Comparison of ENCODE assay signal across 10 mouse cellular contexts in the genomic region with DNA sequence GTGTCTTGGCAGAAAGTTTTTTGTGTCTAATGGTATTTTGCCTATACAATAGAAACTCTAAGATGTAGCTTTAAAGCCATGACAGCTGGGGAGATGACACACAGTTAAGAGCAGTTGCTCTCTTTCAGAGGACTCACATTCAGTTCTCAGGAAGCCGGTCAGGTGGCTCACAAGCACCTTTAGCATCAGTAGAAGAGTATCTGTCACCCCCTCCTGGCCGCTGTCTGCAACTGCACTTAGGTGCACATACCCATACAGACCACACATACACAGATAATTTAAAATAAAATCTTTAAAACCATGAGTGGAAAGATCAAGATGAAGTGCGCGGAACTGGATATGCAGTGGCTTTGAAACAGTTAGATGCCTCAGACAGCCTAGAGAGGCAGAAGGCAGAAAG.
A peak's percentile ranks its signal among the peaks of the same experiment; 100 is the strongest.
DNase-seq lines count a peak whose midpoint lies in the region; ATAC-seq and TF ChIP-seq lines count a peak whose summit lies in the region.
"Had no signal": no experiment of that assay in that cellular context is flagged by ENCODE, and none has a peak within 500 bp of the region (broad histone marks: within the 10 kb centered on the region; RNA-seq: fewer than 3 reads in every experiment).

No protein-coding gene starts in this region.

- peak; percentile 23; the same call in 1 of the 2 replicates for TF ChIP-seq CTCF in gastrocnemius, adult 2 months (IDR thresholded peaks at IDR 0.05)
- TF ChIP-seq CTCF in lung, embryonic 14.5 days (IDR thresholded peaks at IDR 0.05; ENCODE audit: low read depth) = peak; percentile 54
- TF ChIP-seq CTCF in MEL (IDR thresholded peaks at IDR 0.05 in 2 of 3, conservative IDR thresholded peaks at IDR 0.05 in 1 of 3; ENCODE audit: control insufficient read depth in 1 of 3, insufficient read depth in 1 of 3, low read depth in 2 of 3, low read length in 3 of 3, poor library complexity in 1 of 3, severe bottlenecking in 1 of 3) = peak; percentile 44 to 52 (median 44)

- TF ChIP-seq RAD21 in MEL (IDR thresholded peaks at IDR 0.05; ENCODE audit: low read depth, low read length) = peak; percentile 45

- no peak overlapping the region for H3K4me3 ChIP-seq in gastrocnemius, adult 2 months
- no peak overlapping the region for H3K4me3 ChIP-seq in lung, embryonic 14.5 days (ENCODE audit: low read depth, low read length)
- H3K4me3 ChIP-seq in MEL (ENCODE audit: control insufficient read depth in 1 of 2, insufficient read depth in 1 of 2, low read depth in 2 of 2, low read length in 2 of 2) = no peak overlapping the region
- no peak overlapping the region for H3K4me3 ChIP-seq in heart, embryonic 10.5 days

- no peak overlapping the region for H3K4me2 ChIP-seq in lung, embryonic 14.5 days
- H3K4me2 ChIP-seq: heart, embryonic 11.5 days had no signal

- TF ChIP-seq EP300 in MEL (IDR thresholded peaks at IDR 0.05; ENCODE audit: low read depth in 1 of 2, low read length in 2 of 2) = no peak

- no peaks in the 10 kb centered on the region for H3K79me2 ChIP-seq in MEL (ENCODE audit: control insufficient read depth, insufficient read depth, low read length, poor library complexity)

- no peak for DNase-seq in gastrocnemius, adult 2 months
- DNase-seq in gastrocnemius, postnatal 4 days (ENCODE audit: low spot score in 2 of 2) = no peak
- DNase-seq in lung, embryonic 14.5 days = no peak
- DNase-seq in lung, postnatal 4 days = no peak
- peak; percentile 15 for DNase-seq in MEL (ENCODE audit: low read depth, low spot score)
- no peak for DNase-seq in urinary bladder, adult 2 months (ENCODE audit: low spot score)
- no peak for DNase-seq in heart, embryonic 10.5 days (ENCODE audit: low spot score)

- ATAC-seq in lung, embryonic 14.5 days (ENCODE audit: insufficient read depth) = no peak
- 0 out of 2 replicates have a peak, but pooled peaks have one; percentile 57 for ATAC-seq in megakaryocyte-erythroid progenitor cell, adult 5-6 weeks (replicated peaks; ENCODE audit: low FRiP score, low TSS enrichment, poor library complexity, severe bottlenecking)

- WGBS in lung, embryonic 14.5 days = 80% methylated on average over 4 of the region's 4 CpGs
- WGBS in heart, embryonic 10.5 days = 72% methylated on average over 4 of the region's 4 CpGs

- H3K36me3 ChIP-seq in lung, embryonic 14.5 days (ENCODE audit: insufficient read depth) = no peaks in the 10 kb centered on the region
- no peaks in the 10 kb centered on the region for H3K36me3 ChIP-seq in MEL (ENCODE audit: control insufficient read depth in 1 of 2, insufficient read depth in 2 of 2, low read length in 2 of 2)
- H3K36me3 ChIP-seq in heart, embryonic 10.5 days = no peaks in the 10 kb centered on the region
- H3K36me3 ChIP-seq: G1E had no signal

- no peak overlapping the region for H3K9ac ChIP-seq in lung, embryonic 14.5 days
- no peak overlapping the region for H3K9ac ChIP-seq in MEL (ENCODE audit: control insufficient read depth, low read depth, low read length, poor library complexity, severe bottlenecking)

- H3K9me3 ChIP-seq in lung, embryonic 14.5 days (ENCODE audit: low read depth, low read length) = no peaks in the 10 kb centered on the region
- no peaks in the 10 kb centered on the region for H3K9me3 ChIP-seq in MEL (replicated peaks; ENCODE audit: insufficient read depth, low read length)
- no peaks in the 10 kb centered on the region for H3K9me3 ChIP-seq in heart, embryonic 10.5 days
- H3K9me3 ChIP-seq: G1E had no signal

- intact Hi-C loops in gastrocnemius, adult 2 months (cut with DNase I) = no loop called here

- no peak for TF ChIP-seq POLR2A in MEL (IDR thresholded peaks at IDR 0.05; ENCODE audit: control insufficient read depth in 1 of 2, insufficient read depth in 1 of 2, low read depth in 1 of 2, low read length in 2 of 2, poor library complexity in 1 of 2)

- no peaks in the 10 kb centered on the region for H3K27me3 ChIP-seq in lung, embryonic 14.5 days (ENCODE audit: insufficient read depth, low read length)
- H3K27me3 ChIP-seq in MEL (ENCODE audit: control insufficient read depth in 1 of 2, insufficient read depth in 2 of 2, low read length in 2 of 2) = no peaks in the 10 kb centered on the region
- H3K27me3 ChIP-seq in heart, embryonic 10.5 days (ENCODE audit: insufficient read depth, poor library complexity, severe bottlenecking) = no peaks in the 10 kb centered on the region

- no peaks in the 10 kb centered on the region for H3K4me1 ChIP-seq in lung, embryonic 14.5 days (ENCODE audit: insufficient read depth)
- no peaks in the 10 kb centered on the region for H3K4me1 ChIP-seq in MEL (ENCODE audit: control insufficient read depth in 1 of 2, insufficient read depth in 2 of 2, low read length in 2 of 2)
- no peaks in the 10 kb centered on the region for H3K4me1 ChIP-seq in heart, embryonic 10.5 days

- no peak overlapping the region for H3K27ac ChIP-seq in gastrocnemius, adult 2 months
- H3K27ac ChIP-seq in lung, embryonic 14.5 days (ENCODE audit: low read depth) = no peak overlapping the region
- H3K27ac ChIP-seq in MEL (ENCODE audit: control insufficient read depth, low read depth, low read length) = no peak overlapping the region
- H3K27ac ChIP-seq in heart, embryonic 10.5 days = no peak overlapping the region

TF ChIP-seq in MEL, 35 proteins besides CTCF, POLR2A, EP300 and RAD21:
- TF ChIP-seq ZC3H11A (IDR thresholded peaks at IDR 0.05; ENCODE audit: low read depth, low read length) = peak; percentile 43
- no peak for TF ChIP-seq POLR2AphosphoS2 (IDR thresholded peaks at IDR 0.05; ENCODE audit: low read length)
- TF ChIP-seq TAL1 (IDR thresholded peaks at IDR 0.05; ENCODE audit: low read length) = no peak
- no peak for TF ChIP-seq KAT2A (conservative IDR thresholded peaks at IDR 0.05; ENCODE audit: low read depth, low read length)
- TF ChIP-seq NRF1 (IDR thresholded peaks at IDR 0.05; ENCODE audit: insufficient read depth, low read depth, low read length, poor library complexity, severe bottlenecking) = no peak
- TF ChIP-seq SMC3 (IDR thresholded peaks at IDR 0.05; ENCODE audit: low read depth, low read length) = peak; percentile 51
- no peak for TF ChIP-seq ELF1 (IDR thresholded peaks at IDR 0.05; ENCODE audit: low read depth, low read length)
- TF ChIP-seq BHLHE40 (IDR thresholded peaks at IDR 0.05; ENCODE audit: borderline replicate concordance, low read depth, low read length) = no peak
- TF ChIP-seq TCF12 (IDR thresholded peaks at IDR 0.05; ENCODE audit: low read depth, low read length) = no peak
- no peak for TF ChIP-seq MYB (IDR thresholded peaks at IDR 0.05; ENCODE audit: low read depth, low read length)
- TF ChIP-seq MEF2A (IDR thresholded peaks at IDR 0.05; ENCODE audit: extremely low read depth, insufficient replicate concordance, low read depth, low read length, poor library complexity, severe bottlenecking) = no peak
TF ChIP-seq in MEL: peak in this region for 2.
